Mouse (Mus musculus) CH12.LX (cell line): ENCODE data around the gene Plcb1. TPM values are rescaled to one million over a fixed set of nuclear protein-coding genes. Genes with fewer than 3 reads are reported as not detected.

Experiments
- DNase-seq: peaks from one replicate; pipeline ENCODE4 v3.0.0-alpha.2; 2013; ENCODE audit errors: extremely low read depth
- H3K27ac ChIP-seq: 2 replicates; pipeline ENCODE4 v1.5.1; 2012; ENCODE audit warnings: low read depth, mild to moderate bottlenecking, control low read depth, moderate library complexity; ENCODE audit not compliant: insufficient read depth
- H3K27me3 ChIP-seq: replicated peaks from 2 replicates; pipeline ENCODE3; 2012; ENCODE audit warnings: inconsistent platforms
- H3K36me3 ChIP-seq, 2 experiments: replicated peaks in 1 of 2; 2 replicates each; pipeline versions ENCODE3 to v1.6.1; 2012; ENCODE audit warnings: inconsistent platforms in 1 of 2, low read length in 1 of 2, mild to moderate bottlenecking in 1 of 2, mixed read lengths in 1 of 2, moderate library complexity in 1 of 2; ENCODE audit not compliant: control insufficient read depth in 1 of 2, insufficient read depth in 1 of 2
- H3K4me1 ChIP-seq, 2 experiments: 2 replicates each; pipeline ENCODE4 v1.6.1; 2012; ENCODE audit warnings: inconsistent platforms in 1 of 2, moderate library complexity in 1 of 2; ENCODE audit not compliant: insufficient read depth in 2 of 2, control insufficient read depth in 1 of 2
- H3K4me2 ChIP-seq: 2 replicates; pipeline ENCODE4 v1.6.1; 2012; ENCODE audit warnings: low read depth, mild to moderate bottlenecking, control low read depth; ENCODE audit not compliant: poor library complexity, insufficient read depth, severe bottlenecking
- H3K4me3 ChIP-seq, 3 experiments: fragments of 150-350 bp in 1 of 3; sonication (generic) in 1 of 3; replicated peaks in 1 of 3; 2 replicates each; pipeline versions ENCODE3 to v1.5.1; 2011 to 2012; ENCODE audit warnings: low read depth in 2 of 3, low read length in 2 of 3, mild to moderate bottlenecking in 2 of 3, moderate library complexity in 2 of 3, control low read depth in 1 of 3, improper control_type of control experiment in 1 of 3, inconsistent platforms in 1 of 3, mixed read lengths in 1 of 3; ENCODE audit not compliant: poor library complexity in 1 of 3
- H3K79me2 ChIP-seq: replicated peaks from 2 replicates; pipeline ENCODE4 v1.6.1; 2012; ENCODE audit warnings: mild to moderate bottlenecking, moderate library complexity; ENCODE audit not compliant: control insufficient read depth, poor library complexity, insufficient read depth, severe bottlenecking; ENCODE audit errors: extremely low read depth
- H3K9ac ChIP-seq: 2 replicates; pipeline ENCODE4 v1.6.1; 2012; ENCODE audit warnings: low read depth, mild to moderate bottlenecking, control low read depth, moderate library complexity; ENCODE audit not compliant: insufficient read depth
- H3K9me3 ChIP-seq: replicated peaks from 2 replicates; pipeline ENCODE3; 2012; ENCODE audit warnings: low read length, inconsistent platforms, mixed read lengths
- BHLHE40 ChIP-seq: IDR thresholded peaks from 2 replicates; pipeline ENCODE4 v1.6.1; 2011; ENCODE audit warnings: mild to moderate bottlenecking, low read depth, low read length, improper control_type of control experiment
- CHD2 ChIP-seq: IDR thresholded peaks from 2 replicates; pipeline ENCODE4 v1.6.1; 2011; ENCODE audit warnings: low read length, improper control_type of control experiment
- GABPA ChIP-seq: IDR thresholded peaks from 2 replicates; pipeline ENCODE4 v1.6.1; 2012; ENCODE audit warnings: low read depth, low read length, improper control_type of control experiment, inconsistent platforms; ENCODE audit not compliant: insufficient replicate concordance
- HCFC1 ChIP-seq: IDR thresholded peaks from 2 replicates; pipeline ENCODE4 v1.6.1; 2012; ENCODE audit warnings: low read depth, mild to moderate bottlenecking, inconsistent platforms, low read length, improper control_type of control experiment
- JUN ChIP-seq: IDR thresholded peaks from 2 replicates; pipeline ENCODE4 v1.6.1; 2011; ENCODE audit warnings: low read depth, mild to moderate bottlenecking, low read length, improper control_type of control experiment, moderate library complexity; ENCODE audit not compliant: insufficient read depth
- KAT2A ChIP-seq: IDR thresholded peaks from 2 replicates; pipeline ENCODE4 v1.6.1; 2012; ENCODE audit warnings: low read length, improper control_type of control experiment, inconsistent platforms; ENCODE audit not compliant: insufficient replicate concordance
- MAZ ChIP-seq: IDR thresholded peaks from 2 replicates; pipeline ENCODE4 v1.6.1; 2012; ENCODE audit warnings: low read depth, mild to moderate bottlenecking, inconsistent platforms, low read length, improper control_type of control experiment, moderate library complexity
- MEF2A ChIP-seq: IDR thresholded peaks from 2 replicates; pipeline ENCODE4 v1.6.1; 2014; ENCODE audit warnings: low read depth, mild to moderate bottlenecking, inconsistent platforms, low read length, improper control_type of control experiment, borderline replicate concordance
- PAX5 ChIP-seq: IDR thresholded peaks from 2 replicates; pipeline ENCODE4 v1.6.1; 2012; ENCODE audit warnings: low read length, inconsistent platforms, mixed read lengths
- POLR2A ChIP-seq: IDR thresholded peaks from 2 replicates; pipeline ENCODE4 v1.6.1; 2011; ENCODE audit warnings: low read depth, mild to moderate bottlenecking, improper control_type of control experiment, low read length
- POLR2AphosphoS2 ChIP-seq: IDR thresholded peaks from 2 replicates; pipeline ENCODE4 v1.6.1; 2011; ENCODE audit warnings: low read depth, low read length, improper control_type of control experiment
- SIN3A ChIP-seq: IDR thresholded peaks from 2 replicates; pipeline ENCODE4 v1.6.1; 2012; ENCODE audit warnings: low read length, improper control_type of control experiment, inconsistent platforms
- SMC3 ChIP-seq: IDR thresholded peaks from 2 replicates; pipeline ENCODE4 v1.6.1; 2011; ENCODE audit warnings: low read depth, low read length, improper control_type of control experiment
- USF1 ChIP-seq: IDR thresholded peaks from 2 replicates; pipeline ENCODE4 v1.6.1; 2014; ENCODE audit warnings: low read depth, mild to moderate bottlenecking, inconsistent platforms, low read length, improper control_type of control experiment
- ZKSCAN1 ChIP-seq: IDR thresholded peaks from 2 replicates; pipeline ENCODE4 v1.6.1; 2012; ENCODE audit warnings: low read depth, inconsistent platforms, low read length, improper control_type of control experiment, borderline replicate concordance
- ZNF384 ChIP-seq: IDR thresholded peaks from 2 replicates; pipeline ENCODE4 v1.6.1; 2012; ENCODE audit warnings: low read depth, low read length, improper control_type of control experiment, inconsistent platforms
- dilution Hi-C: fragments of 300-500 bp; cut with MboI; formaldehyde crosslinking; loops from 2 replicates; pipeline ENCODE4 v1.14.3; 2020; ENCODE audit warnings: low sequenced_read_pairs; ENCODE audit not compliant: extremely low pct_unique_long_range_greater_than_20kb, extremely low pct_ligation_motif_present
- in situ Hi-C: fragments of 300-500 bp; cut with MboI; formaldehyde crosslinking; loops from 3 replicates; pipeline ENCODE4 v1.14.3; 2019; ENCODE audit warnings: low sequenced_read_pairs, low pct_ligation_motif_present, low pct_unique_long_range_greater_than_20kb, mixed read lengths
- polyA plus RNA-seq: library from polyadenylated mRNA; unstranded; fragments of >175 nt; gene quantifications from 2 replicates; pipeline ENCODE4 v1.2.1, GENCODE M21; 2012; ENCODE audit warnings: low read depth; ENCODE audit not compliant: insufficient read length
- total RNA-seq, 2 experiments: library from RNA; depleted of rRNA; stranded (reverse); fragments of 300-350 nt in 1 of 2; fragments of >200 nt in 1 of 2; gene quantifications; 2 replicates each; pipeline ENCODE4 v1.2.3; 2012 to 2014

Plcb1 gene
- total and polyA plus RNA-seq, 3 experiments, result not detected

DNA sequence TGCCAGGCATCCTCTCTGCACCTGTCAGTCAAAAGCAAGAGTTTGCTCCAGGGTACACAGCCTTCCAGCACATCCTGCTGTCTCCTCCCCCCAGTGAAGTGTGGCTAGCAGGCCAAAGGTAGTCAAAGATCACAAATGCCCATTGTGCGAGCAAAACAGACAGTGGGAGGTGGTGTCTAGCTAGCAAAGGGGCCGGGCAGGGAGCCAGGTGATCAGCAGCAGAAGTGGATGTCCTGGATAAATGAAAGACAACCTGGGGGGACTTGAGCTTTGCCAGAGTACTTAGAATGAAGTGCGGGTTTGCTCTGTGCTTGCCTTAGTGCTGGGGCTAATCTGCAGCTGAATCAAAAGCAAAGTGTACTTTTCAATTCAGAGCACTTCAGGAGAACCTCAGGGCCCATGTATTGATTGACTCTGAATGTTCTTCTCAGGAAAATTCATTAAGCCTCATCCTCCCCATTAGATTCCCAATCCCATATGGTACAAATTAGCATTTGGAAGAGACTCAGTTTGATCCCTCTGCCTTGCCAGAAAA is 191.0 kb downstream of the Plcb1 start:
- Histone ChIP-seq H3K9ac (no peak overlapping the region), H3K4me3 (no peak overlapping the region), H3K79me2 (no peaks in the 10 kb centered on the region), H3K9me3 (peaks cover 60% of the 10 kb centered on the region), H3K4me1 (no peaks in the 10 kb centered on the region), H3K4me2 (no peak overlapping the region), H3K27me3 (no peaks in the 10 kb centered on the region), H3K27ac (no peak overlapping the region), H3K36me3 (no peaks in the 10 kb centered on the region)
- TF ChIP-seq SMC3, result no peak
- TF ChIP-seq BHLHE40, result no peak
- no peak for TF ChIP-seq POLR2AphosphoS2
- TF ChIP-seq USF1, result no peak
- no peak for TF ChIP-seq ZNF384
- dilution Hi-C loops (no loop called here), in situ Hi-C loops (no loop called here)
- no peak for DNase-seq

GRCm38 (mm10) chr2:134977641-134978040 is 191.8 kb downstream of the Plcb1 start:
- Histone ChIP-seq H3K79me2 (no peaks in the 10 kb centered on the region), H3K4me2 (no peak overlapping the region), H3K4me1 (no peaks in the 10 kb centered on the region), H3K4me3 (no peak overlapping the region), H3K27ac (no peak overlapping the region), H3K9me3 (peaks cover 63% of the 10 kb centered on the region), H3K36me3 (no peaks in the 10 kb centered on the region), H3K9ac (no peak overlapping the region), H3K27me3 (no peaks in the 10 kb centered on the region)
- in situ Hi-C loops, result no loop called here
- dilution Hi-C loops, result no loop called here
- no peak for DNase-seq
- TF ChIP-seq GABPA (no peak), MEF2A (no peak), JUN (no peak), MAZ (no peak), ZKSCAN1 (no peak), SIN3A (no peak), HCFC1 (no peak), PAX5 (no peak), KAT2A (no peak), ZNF384 (no peak), CHD2 (no peak), POLR2A (no peak), POLR2AphosphoS2 (no peak), USF1 (no peak), SMC3 (no peak)
